Mouse (Mus musculus) c-Kit-positive CD71-positive TER-119-negative erythroid progenitor cells, embryonic 14.5 days (primary cell): ENCODE measurements around the gene Cherp.

Experiments used
- DNase-seq: peaks from one replicate; pipeline ENCODE4 v3.0.0-alpha.2; 2013; ENCODE audit warnings: low read depth

The Cherp gene

DNA sequence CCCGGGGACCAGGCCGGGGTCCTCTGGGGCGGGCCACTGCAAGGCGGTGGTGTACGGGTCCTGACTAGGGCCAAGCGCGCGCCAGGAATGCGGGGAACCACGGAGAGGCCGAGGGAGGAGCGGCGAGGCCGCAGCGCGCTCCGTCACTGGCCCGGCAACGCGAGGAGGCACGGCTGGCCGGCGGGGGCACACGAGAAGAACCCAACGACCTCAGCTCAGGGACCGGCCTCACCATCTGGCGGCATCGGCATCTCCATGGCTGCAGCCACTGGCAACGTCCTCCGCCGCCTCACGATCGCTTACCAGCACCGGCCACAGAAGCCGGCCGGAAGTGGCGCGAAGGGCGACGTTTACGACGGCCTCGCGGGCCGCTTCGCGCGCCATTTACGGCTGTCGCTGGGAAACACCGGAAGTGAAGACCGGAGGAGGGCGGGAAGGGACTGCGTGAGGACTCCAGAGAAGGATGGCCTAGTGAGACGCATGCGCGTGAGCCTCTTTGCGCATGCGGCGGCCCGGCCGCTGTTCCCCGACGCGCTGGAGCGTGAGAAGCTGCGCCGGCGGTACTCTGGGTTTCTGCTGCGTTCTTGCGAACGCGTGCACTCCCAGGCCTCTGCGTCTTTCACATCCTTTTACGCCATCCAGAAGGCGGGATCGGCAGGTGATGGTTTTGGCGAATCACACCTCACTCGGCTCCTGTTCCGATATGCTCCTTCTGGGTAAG is at the start of gene Cherp:
TSS of gene Cherp (minus strand) at position 401 of the 721 bp plus-strand sequence.
- DNase-seq, result peak; percentile 95

- no peak for DNase-seq
Observed at GRCm38 (mm10) chr8:72521888-72522287, 46.9 kb upstream of the Cherp start.

DNA sequence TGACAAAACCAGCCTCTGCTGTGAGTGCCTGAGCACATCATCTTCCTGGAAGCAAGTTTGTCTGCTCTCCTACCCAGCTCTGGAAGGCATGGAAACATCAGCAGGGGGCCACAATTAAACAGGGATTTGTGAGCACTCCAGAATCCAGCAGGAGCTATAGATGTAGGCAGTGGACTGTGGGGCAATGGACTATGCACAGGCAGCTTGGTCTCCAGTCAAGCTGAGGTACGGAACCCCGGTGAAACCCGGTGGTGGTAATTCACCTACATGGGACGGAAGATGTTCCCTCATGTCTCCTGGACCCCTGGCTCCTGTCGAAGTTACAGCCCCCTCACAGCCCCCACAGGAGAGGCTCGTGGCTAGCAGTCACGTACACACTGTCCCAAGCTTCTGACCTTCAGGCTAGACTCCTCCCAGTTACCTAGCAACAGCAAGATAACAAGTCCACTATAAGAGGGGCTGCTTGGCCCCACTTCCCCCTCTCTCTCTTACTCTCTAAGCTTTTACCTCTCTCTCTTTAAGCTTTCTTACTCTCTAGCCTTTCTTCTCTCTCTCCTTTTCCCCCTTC is 42.5 kb upstream of the Cherp start:
- no peak for DNase-seq

DNA sequence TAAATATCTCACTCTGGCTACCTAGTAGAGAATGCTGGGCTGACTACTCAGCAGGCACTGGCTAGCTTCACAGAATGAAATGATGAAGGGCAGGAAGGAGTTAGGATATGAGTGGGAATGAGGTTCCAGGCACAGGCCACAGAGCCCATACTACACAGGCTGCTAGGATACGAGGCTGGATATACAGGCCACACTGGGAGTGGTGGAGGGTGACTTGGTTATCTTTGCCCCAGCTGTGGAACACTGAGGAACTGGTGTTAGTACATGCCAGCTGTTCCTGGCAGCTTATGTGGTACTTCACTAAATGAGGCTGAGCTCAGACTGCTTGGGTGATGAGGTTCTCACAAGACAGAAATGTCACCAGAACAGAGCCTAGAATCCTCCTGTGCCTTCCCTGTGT is 38.1 kb upstream of the Cherp start:
- DNase-seq, result no peak

- DNase-seq, result no peak
Observed at GRCm38 (mm10) chr8:72512648-72513047, 37.6 kb upstream of the Cherp start.

GRCm38 (mm10) chr8:72507505-72507904 is 32.5 kb upstream of the Cherp start:
- DNase-seq, result no peak

GRCm38 (mm10) chr8:72504637-72505314 is 29.8 kb upstream of the Cherp start:
- DNase-seq, result no peak

- DNase-seq, result no peak
Observed at GRCm38 (mm10) chr8:72504137-72504536, 29.1 kb upstream of the Cherp start.

GRCm38 (mm10) chr8:72500521-72500931 is 25.5 kb upstream of the Cherp start:
- DNase-seq, result no peak

- no peak for DNase-seq
Observed at GRCm38 (mm10) chr8:72499521-72500284, 24.7 kb upstream of the Cherp start.

DNA sequence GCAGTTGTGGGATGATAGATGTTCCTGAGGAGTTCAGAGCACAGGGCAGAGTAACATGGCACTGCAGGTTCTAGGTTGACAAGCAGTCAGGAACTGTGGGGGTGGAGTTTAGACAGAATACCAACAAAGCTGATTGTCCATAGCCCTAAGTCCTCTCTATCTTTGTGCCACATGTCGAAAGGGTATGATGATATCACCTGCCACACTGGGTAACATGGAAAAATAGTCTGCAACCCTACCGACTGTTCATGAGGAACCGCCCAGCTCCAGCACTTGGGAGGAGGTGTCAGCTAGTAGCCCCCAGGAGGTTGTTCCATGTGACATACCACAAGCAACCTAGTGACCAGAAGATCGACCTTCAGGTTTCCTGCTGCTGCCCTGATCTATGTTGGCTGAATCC is 23.5 kb upstream of the Cherp start:
- no peak for DNase-seq

GRCm38 (mm10) chr8:72497911-72498310 is 22.9 kb upstream of the Cherp start:
- no peak for DNase-seq

DNA sequence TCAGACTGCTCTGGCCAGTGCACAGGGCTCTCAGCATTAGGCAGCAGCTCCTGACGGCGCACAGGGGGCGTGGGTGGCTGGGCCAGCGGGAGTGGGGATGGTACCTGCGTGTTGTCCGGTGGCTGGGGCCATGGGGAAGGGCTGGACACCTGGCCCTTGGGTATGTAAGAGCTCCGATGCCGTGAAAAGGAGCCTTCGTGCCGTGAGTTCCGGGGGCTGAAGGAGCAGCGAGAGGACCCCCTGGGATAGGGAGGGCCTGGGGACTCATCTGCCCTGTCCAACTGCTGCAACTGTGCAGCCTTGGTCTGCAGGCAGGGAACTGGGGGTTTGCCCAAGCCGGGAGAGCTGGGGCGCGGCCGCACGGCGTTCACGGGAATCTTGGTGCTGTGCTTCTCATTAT is 21.2 kb upstream of the Cherp start:
- no peak for DNase-seq

- no peak for DNase-seq
Observed at GRCm38 (mm10) chr8:72495411-72496111, 20.5 kb upstream of the Cherp start.

DNA sequence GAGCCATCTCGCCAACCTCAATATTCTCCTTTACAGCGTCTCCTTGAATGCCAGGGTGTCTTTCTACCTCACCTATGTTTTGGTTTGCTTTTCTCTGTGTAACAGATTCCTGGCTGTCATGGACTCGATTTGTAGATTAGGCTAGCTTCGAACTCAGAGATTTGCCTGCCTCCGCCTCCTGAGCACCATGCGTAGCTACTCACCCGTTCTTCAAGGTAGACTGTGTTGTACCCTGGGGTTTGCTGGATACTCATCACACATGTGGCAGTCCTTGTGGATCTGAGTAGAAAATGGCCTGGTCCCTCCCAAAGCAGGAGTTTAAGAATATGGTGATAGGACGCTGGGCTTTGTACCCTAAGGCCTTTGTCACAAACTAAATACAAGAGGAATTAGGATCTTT is 18.4 kb upstream of the Cherp start:
- no peak for DNase-seq

DNA sequence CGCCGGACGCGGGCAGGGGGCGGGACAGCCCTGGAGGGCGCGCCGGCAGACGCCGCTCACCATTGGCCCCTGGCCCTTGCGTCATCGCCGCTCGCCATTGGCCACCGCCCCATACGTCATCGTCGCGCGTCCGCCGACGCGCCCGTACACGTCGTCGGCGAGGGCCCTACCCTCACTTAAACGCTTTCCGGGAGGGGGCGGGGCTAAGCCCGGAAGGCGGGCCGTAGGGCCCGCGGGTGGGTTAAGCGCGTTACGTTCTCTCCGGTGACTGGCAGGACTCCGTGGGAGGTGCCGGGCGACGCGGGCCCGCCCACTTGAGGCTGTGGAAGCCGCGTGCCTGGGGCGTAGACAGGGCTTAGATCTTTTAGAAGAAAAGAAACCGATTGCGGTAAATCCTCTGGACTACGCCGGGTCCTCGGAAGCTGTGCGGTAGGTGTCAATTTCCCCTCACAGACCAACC is 17.6 kb upstream of the Cherp start:
- peak; percentile 97 for DNase-seq

- DNase-seq, result no peak
Observed at GRCm38 (mm10) chr8:72491680-72492621, 16.9 kb upstream of the Cherp start, which contains the start of gene Slc35e1. Slc35e1 (minus strand) TSS chr8:72492614.

DNA sequence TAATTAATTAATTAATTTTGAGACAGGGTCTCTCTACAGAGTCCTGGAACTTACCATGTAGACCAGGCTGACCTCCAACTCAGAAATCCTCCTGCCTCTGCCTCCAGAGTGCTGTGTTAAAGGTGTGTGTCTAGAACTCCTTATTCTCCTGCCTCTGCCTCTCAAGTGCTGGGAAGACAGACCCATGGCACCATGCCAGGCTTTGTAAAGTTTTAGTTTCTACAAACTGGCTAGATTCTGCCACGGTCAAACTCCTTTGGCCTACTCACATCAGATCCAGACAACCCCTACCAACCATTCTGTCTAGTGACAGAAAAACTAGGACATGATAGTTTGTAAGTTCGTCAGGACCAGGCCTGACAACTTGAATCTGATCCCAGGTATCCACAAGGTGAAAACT is 16.0 kb upstream of the Cherp start:
- DNase-seq, result no peak

- DNase-seq, result no peak
Observed at GRCm38 (mm10) chr8:72487014-72487413, 12.0 kb upstream of the Cherp start.

DNA sequence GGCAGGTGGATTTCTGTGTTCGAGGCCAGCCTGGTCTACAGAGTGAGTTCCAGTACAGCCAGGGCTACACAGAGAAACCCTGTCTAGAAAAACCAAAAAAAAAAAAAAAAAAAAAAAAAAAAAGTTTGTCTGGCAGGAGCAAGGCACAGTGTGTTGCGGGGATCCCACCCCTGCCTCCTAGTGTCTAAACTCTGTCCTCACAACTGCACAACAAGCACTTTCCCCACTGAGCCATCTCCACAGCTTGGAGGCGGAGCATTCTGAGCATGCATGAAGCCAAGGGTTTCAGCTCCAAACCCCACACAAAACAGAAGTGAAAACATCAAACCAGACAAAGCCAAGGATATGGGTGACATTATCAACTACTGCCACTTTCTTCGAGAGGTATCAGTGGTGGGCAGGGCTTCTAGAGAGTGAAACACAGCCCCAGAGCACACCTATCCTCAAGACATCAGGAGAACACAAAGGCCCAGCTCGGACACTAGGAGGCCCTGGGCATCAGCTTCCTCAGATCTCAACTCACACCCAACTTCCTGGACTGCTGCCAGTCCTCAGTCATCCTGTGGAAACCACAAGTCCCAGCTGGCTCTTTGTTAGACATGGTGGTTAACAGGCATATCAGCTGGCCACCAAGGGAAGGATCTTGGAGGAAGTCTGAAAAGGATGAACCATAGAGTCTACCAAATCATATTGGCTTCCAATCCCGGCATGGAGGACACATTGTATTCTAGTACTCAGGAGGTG is 10.6 kb upstream of the Cherp start:
- DNase-seq, result no peak
